Mouse (Mus musculus) heart, adult 8-10 months (tissue): ENCODE measurements around the gene Kcnj11. TPM values are rescaled to one million over a fixed set of nuclear protein-coding genes. Genes with fewer than 3 reads are reported as not detected.

Experiments used
- DNase-seq: peaks from one replicate; pipeline ENCODE4 v3.0.0; 2022; ENCODE audit warnings: low spot score
- total RNA-seq, 4 experiments: library from RNA; stranded (reverse); gene quantifications; 2 replicates each; pipeline ENCODE4 v1.2.4; 2022

Gene Kcnj11
- total RNA-seq, 4 experiments from 2014 or later: 130 to 134 (median 132) TPM

DNA sequence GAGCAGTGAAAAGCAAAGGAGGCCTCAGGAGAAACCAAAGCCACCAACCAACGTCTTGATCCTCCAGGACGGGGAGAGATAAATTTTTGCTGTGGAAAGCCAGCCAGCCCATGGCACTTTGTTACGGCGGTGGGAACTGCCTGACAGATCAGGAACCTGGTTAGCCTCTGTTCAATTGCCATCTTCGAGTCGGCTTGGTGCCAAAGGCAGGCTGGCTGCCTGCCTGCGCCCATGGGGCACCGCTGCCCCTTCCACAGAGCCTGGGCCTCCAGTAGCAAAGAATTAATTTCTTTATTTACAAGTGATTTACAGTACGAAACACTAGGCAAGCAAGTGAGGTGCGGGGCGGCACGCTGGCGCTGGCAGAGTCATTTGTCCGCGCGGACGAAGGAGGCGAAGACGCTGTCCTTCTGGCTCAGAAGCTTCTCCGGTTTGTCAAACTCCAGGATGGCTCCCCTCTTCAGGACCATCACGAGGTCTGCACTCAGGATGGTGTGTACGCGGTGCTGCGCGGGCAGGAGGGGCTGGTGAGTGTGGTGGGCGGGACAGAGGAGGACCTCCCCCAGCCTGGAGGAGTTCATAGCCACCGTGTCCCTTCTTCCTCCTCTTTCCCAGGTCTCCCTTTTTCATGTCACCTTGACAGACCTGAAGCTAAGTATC is 3.8 kb upstream of the Kcnj11 start:
- no peak for DNase-seq

DNA sequence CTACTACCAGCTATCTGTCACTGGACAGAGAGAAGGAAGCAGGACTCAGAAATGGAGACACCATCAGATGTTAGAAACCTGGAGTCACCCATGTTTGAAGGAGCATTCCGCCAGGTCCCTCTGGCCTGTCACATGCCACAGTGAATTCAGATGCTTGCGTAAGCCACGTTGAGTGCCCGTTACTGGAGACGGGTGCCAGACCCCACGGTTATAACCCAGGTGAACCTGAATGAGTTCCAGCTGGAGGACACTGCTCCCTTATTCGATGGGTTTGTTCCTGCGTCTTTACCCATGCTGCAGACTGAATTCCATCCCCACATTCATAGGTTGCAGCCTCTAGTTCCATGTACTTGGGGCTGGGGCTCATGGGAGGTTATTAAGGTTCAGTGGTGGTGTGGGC is 3.2 kb upstream of the Kcnj11 start:
- DNase-seq: no peak

DNA sequence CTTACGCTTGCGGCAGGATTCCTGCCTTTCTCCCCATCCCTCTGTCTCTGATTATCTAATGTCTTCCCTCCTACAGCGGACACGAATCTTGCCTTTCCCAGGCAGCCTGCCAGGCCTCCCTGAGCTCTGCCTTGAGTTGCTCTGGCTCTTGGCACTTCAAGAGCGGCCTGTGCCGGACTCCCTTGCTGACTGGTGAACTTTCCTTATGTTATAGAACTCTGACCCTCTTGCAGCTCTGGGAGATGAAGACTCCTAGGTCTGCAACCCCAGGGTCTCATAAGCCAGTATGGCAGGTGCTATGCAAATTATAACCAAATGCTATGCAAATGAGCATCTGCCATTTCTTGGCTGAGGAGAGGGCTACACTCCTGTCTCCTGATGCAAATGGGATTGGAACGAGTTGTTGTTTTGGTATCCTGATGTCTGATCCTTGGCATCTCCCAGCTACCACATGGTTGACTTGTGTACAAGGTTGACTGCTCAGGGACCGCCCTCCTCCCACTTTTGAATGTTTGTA is 2.6 kb upstream of the Kcnj11 start:
- DNase-seq: no peak

DNA sequence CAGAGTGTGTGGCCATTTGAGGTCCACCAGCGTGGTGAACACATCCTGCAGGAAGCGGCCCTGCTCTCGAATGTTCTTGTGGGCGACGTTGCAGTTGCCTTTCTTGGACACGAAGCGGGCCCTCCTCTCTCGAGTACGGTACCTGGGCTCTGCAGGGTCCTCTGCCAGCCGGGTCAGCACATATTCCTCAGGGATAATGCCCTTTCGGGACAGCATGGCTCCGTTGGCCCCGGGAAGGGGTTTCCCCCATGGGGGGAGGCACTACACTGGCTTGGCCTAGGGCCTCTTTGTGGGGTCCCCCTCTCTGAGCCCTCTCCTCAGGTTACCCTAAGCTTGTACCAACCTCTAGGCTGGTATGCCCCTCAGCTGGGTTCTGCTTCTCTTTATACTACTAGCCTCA is 882 bp downstream of the Kcnj11 start:
- no peak for DNase-seq

DNA sequence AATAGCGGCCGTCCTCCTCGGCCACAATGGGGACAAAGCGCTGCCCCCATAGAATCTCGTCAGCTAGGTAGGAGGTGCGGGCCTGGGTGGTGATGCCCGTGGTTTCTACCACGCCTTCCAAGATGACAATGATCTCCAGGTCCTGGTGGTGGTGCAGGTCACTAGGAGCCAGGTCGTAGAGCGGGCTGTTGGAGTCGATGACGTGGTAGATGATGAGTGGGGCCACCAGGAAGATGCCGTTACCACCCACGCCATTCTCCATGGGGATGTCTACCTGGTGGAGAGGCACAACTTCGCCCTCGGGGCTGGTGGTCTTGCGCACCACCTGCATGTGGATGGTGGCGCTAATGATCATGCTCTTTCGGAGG is 1.7 kb downstream of the Kcnj11 start:
- DNase-seq: peak; percentile 1

DNA sequence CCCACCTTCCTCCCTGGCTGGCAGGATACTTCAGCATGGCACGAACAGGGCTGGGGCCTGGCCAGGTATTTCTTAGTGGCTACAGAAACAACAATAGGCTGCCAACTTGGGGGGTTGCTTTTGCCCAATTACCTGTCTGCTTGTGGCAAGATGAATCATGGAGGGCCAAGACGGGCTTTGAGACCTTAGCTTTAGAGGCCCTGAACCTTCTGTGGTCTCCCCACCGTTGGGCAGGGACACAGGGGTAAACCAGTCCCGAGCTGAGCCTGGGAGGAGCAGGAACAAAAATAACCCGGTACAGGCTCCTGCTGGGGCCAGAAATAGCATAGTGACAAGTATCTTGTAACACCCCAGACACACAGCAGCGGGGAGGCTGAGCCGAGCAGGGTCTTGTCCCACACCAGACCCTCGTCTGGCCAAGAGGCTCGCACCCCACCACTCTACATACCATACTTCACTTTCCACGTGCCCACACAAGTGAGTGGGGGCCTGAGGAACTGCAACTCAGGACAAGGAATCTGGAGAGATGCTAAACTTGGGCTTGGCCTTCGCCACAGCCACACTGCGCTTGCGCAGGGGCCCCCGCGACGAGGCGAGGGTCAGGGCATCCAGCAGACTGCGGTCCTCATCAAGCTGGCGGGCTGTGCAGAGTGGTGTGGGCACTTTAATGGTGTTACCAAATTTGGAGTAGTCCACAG is 2.2 kb downstream of the Kcnj11 start:
- DNase-seq: peak; percentile 35

DNA sequence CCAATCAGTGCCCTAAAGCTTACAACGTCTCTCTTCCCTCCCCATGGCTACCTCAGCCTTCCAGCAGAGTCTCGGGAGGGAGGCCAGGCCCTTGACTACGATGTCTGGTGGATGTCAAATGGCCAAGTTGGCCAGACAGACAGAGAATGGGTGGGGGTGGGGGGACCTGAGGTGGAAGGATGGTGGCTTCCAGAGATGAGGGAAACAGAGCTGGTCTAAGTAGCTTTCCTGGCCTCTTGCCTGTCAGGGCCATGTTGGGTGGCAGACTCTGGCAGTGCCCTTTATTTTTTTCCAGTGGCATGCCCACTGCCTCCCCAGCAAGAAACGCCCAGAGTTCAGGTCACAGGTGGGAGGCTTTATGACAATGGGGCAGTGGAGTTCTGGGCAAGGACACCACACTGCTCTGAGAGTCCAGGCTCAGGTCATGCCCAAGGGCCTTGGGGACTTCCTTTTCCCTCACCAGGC is 3.2 kb downstream of the Kcnj11 start:
- DNase-seq: peak; percentile 44

DNA sequence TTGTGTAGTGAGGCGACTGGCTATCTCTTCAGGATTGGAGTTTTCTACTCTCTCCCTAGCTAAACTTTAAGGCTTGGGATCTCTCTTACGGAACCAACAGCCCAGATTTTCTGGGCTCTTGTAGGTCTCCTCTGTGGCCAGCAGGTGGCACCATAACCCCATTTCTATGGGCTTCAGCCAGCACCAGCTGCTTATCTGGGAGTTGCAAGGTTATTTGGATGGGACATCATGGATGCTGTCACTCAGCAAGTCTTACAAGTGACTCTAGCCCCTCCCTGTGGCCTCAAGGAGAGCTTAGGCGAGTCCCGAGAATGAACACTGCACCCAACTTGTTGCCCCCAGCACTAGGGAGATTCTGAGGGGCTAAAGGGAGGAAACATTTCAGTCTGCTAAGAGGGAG is 4.4 kb downstream of the Kcnj11 start:
- DNase-seq: peak; percentile 56

DNA sequence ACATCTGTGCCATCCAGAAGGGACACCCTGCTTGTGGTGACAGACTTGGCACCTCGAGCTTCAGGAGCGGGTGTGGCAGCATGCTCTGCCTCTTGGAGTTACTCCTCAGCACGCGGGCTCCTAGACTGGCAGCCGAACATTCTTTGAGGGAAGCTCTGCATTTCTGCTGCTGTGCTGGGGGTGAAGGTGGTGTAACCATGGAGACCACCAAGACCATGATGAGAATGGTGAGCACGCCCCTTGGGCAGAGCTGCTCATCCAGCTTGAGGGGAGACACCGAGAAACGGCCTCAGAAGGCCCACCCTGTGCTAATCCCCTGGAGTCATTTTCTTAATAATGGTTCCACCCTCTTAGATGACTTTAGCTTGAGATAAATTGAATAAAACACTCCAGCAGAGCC is 7.8 kb downstream of the Kcnj11 start:
- DNase-seq: no peak

DNA sequence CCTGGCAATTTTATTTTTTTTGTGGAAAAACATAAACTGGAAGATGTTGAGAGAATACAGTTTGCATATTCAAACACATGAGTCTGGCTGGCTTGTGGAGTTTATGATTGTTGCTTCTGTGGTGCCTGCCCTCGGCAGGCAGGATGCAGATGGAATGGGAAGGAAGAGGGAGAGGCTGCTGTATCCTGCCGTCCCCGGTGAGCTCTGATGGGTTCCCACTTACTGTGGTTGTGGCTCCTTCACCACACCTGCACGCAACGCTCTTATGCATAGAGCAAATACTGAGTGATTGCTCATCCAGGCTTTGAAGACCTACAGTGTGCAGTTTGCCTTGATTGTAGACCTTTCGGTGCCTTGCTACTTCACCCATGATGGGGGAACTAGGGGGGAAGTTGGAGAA is 12.3 kb downstream of the Kcnj11 start:
- no peak for DNase-seq

DNA sequence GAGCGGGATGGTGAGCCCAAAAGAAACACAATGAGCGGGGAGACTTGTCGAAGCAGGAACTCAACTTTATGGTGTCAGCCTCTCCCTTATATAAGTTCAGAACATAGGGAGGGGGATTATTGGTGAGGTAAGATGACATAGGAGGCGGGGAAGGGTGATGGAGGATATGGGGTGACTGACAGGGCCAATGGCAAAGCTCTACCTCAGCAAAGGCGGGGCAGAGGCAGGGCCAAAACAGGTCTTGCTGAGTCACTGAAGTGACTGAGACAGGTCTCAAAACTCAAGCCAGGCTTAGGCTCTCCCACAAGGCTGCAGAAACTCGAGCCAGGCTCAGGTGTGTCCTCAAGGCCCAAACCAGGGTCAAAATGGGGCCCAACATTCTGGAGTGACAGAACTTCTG is 14.2 kb downstream of the Kcnj11 start:
- DNase-seq: no peak

DNA sequence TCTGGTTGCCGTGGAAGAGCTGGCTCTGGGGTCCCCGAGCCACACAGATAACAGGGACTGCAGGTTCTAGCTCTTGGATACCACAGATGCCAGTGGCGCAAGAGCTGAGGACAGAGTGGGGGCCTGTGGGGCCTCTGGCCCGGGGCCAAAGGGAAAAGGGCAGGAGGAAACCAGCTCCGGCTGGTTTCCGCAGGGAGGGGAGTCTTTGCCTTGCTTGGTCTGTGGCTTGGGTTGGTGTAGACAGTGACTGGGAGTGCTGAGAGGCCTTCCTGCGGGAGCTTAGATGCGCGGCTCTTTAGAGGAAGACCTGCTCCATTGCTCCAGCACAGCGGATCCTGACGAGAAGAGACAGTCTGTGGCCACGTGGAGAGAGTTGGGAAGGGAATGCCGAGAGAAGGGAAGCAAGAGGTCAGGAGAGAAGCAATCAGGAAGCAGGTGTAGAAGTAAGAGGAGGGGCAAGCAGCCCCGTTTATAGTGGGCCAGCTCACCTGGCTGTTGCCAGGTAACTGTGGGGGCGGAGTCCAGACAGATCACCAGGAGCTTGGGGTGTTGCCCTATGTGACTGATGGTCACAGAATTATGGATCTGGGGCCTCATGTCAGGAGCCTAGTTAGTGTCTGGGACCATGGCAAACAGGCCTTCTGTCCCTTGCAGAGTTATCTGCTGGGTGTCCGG is 15.6 kb downstream of the Kcnj11 start:
- no peak for DNase-seq

DNA sequence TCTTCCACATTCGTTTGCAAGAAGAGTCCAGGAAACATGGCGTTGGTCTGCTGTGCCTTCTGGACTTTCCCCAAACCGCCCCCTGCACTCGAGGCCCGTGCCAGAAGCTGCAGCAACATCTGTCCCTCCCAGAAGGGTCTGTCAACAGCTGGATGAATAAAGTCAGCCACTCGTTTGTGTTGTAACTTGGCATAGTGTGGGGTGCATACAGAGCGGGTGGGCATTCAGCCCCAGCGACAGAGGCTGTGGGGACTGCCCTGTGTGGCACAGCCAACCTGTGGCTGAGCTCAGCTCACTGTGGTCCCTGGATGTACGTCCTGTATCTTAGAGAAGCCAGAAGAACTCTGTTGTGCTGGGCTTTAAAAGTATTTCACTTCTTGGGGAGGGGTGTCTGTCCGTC is 16.5 kb downstream of the Kcnj11 start:
- no peak for DNase-seq

DNA sequence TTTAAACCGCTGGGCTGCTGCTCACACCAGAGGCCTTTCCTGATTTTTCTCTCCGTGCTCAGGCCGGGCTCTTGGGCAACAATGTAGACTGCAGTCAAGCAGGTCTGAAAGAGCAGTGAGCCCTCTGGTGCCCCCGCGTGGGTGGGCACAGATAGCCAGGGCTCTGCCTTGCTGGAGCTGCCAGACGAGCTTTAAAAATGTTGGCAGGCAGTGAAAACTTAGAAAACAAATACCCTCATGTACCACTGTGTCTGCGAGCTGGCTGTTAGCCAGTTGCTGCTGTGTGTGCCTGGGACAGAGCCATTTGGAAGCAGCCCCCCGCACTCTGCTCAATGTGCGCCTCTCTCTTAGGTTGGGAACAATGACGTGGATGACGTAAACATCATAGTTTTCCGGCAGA is 22.9 kb downstream of the Kcnj11 start:
- no peak for DNase-seq

DNA sequence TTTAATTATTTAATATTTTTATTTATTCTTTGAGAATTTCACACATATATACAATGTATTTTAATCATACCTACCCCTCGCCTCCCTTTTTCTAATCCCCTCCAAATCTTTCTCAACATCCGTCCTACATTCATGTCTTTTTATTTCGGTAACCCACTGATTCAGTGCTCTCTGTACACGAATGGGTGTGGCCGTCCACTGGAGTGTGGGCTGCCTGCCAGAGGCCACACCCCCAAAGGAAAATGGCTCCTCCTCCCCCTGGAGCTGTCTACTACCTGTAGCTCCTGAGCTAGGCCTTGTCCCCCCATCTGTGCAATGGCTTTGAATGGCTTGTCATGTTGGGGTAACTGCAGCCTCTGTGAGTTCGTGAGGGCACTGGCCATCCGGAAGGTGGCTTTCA is 23.7 kb downstream of the Kcnj11 start:
- no peak for DNase-seq

DNA sequence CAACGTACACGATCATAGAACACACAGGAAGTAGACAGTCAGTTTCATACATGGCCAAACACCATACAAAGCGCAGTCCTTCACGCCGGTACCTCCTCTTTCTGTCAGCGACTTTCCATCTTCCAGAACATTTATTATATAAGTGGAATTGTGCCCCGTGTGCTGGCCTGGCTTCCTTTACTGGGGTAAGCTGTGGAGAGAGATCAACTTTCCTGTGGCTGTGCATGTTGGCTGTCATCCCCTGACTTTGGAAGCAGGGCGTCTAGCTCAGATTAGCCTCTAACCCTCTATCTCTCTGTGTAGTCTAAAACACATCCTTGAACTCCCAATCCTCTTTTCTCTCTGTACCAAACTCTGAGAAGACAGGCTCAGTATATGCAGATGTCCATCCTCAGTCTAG is 31.7 kb downstream of the Kcnj11 start:
- DNase-seq: no peak

DNA sequence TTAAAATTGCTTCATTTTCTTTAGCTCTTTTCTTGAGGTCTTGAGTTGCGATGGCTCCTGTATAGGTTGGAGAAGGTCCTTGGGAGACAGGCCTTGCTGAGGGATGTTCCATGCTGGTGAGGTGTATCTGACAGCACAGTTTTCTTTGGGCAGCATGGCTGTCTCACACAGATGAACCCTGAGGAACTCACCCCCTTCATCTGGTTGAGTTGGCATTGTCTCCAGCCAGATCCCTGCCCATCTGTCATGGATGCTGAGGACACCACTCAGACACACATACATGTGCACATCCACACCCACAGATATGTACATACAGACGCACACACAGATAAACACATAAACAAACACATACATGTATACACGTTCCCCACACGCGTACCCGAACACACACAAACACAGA is 37.3 kb downstream of the Kcnj11 start:
- DNase-seq: no peak

DNA sequence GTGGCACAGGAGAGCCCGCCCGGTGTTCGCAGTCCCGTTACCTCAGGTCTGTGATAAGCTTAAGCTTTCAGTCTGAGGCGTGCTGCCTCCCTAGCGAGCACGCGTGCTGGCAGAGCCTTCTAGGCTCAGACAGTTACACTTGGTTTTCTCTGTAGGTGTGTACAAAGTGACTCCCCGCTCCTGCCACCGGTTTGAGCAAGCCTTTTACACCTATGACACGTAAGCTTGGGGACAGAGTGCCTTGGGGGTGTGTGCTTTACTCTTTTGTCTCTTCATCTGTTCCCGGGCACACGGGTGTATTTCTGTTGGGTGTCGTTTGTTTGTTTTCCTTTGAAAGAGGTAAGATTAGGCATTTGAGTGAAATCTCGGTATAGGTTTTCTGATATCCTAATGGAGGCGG is 39.0 kb downstream of the Kcnj11 start:
- no peak for DNase-seq

DNA sequence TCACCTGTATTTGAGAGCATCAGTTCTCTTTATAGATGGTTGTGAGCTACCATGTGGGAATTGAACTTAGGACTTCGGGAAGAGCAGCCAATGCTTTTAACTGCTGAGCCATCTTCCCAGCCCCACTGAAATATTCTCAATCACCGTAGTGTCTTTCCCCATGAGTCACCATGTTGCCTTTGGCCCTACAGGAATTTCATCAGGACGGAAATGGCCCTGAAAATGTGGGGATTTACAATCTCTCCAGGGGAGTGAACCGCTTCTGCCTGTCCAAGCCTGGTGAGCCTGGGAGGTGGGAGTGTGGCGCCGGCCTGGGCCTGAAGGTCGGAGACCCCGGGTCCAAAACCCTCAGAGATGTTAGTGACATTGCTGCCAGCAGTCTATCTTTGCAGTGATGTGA is 39.9 kb downstream of the Kcnj11 start:
- DNase-seq: no peak

DNA sequence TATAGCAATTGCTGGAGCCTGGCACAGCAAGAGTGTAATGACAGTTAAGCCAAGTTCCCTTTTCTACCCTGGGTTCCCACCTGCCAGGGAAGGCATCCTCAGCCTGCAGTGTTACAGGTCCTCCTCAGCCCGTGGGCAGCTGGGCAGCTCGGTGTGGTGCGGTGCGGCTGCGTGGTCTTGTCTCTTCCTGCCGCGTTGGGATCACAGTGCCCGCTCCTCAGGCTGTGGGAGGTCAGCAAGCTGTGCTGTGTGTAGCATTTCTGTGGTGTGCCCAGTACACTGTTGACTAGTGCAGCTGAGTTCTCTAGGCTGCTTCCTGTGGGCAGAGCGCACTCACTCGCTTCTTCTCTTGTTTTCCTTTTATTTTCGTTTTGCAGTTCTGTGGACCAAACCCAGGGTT is 41.7 kb downstream of the Kcnj11 start:
- no peak for DNase-seq

DNA sequence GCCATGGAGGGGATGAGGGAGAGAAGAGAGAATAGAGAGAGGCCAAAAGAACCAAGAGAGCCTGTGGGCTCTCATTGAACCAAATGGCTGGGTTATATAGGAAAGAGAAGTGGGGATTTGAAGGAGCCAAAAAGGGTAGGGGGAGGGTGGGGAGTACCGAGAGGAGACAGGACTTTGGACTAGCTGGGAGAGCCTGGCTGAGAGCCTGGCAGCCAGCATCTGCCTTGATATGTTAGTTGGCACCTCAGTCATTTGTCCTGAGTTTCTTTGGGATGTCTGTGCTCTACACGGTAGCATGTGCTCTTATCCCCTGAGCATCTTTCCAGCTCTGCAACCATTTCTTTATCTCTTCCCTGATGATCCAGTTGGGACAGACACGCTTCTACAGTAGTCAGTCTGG is 47.0 kb downstream of the Kcnj11 start:
- DNase-seq: no peak

DNA sequence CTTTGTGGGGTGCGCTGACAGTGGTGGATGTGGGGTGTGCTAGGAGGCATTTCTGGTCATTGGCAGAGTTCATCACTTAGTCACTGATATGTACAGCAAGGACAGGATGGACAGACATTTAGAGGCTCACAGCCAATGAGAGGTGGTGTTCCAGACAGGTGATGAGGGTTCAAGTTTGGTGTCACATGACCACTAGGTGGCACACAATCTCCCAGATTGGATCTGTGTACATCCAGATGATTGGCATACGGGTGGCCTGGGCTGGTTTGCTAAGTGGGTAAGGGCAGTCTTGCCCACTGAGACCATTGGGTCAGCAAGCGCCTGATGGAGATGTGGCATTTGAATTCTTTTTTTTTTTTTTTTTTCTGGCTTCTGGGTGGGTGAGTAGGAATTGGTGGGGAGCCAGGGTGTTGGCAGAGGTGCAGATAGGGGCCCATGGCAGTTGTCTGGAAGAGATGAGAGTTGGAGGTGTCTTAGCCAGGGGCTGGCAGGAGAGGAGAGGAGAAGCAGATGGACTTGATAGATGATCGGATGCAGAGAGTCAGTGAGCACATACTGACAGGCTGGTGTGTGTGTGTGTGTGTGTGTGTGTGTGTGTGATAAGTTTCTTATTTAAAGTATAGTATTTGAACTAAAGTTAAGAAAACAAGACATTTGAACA is 48.3 kb downstream of the Kcnj11 start:
- no peak for DNase-seq
